Mouse (Mus musculus): ENCODE measurements around the gene Kntc1.
"Not testable (repeated sequence)": the region's sequence is repeated elsewhere in the genome, so short reads cannot be mapped to it uniquely, and the experiment has no call there.

Kntc1 gene

DNA sequence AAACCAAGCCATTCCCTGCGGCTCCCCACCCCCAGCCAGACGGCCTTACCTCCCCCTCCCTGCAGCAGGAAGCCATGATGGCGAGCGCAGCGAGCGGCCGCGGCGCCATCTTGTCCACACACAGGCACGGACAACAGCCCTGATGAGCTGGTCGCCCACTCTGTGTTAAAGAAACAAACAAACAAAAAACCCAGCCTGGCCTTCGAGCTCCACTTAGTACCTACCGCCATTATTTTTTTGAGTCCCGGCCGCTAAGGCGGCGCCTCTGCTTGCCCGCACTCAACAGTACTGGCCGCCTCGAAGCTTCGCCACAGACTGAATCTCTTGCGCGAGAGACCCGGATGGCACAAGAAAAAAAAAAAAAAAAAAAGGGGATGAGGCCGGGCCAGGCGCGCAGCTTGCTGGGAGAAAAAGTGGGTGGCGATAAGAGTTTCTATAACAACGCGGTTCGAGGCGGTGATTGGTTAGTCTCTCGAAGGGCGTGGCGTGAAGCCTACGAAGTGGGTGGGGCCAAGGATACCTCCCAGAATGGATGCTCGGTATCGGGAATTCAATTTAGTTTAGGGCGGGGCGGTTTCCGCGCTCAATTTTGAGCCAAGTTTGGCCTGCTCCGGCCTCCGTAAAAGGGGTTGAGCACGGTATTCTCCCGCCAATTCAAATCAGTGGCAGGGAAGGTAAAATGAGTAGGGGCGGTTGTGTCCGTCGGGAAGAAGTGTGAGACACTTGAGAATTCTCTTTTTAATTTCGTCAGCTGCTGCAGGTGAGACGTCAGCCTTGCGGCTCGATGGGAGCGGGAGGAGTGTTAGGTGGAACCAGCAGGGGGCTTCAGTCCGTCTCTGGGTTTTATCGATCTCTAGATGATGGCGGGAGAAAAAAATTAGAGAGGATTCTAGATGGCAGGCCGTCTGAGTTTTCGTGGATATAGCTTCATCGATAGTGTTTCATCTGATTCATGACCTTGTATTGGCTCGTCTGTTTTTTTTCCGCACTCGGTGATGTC lies at the start of gene Kntc1, which contains the start of gene Rsrc2:
Kntc1 (plus strand) TSS at position 652 of the 1,000 bp plus-strand sequence.
Rsrc2 (minus strand) TSS at position 350 of the 1,000 bp plus-strand sequence.
- DNase-seq, result peak; percentile 97 to 98

DNA sequence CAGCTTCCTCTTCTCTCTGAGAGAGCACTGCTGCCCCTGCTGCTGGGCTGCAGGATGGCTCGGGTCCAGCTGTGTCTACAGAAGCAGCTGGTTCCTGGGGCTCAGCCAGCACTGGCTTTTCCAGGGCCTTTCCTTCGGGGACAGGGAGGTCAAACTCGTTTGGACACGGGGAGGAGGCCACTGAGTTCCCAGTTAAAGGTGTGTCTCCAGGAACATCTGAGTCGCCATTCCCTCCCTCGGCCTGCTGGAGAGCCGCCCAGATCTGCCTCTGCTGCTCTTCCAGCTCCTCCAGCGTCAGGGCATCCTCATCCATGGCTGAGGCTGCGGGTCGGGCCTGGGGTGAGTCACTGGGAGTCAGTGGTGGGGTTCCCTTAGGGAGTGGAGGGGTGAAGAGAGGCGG lies 48.9 kb upstream of the Kntc1 start:
- no peak for DNase-seq

DNA sequence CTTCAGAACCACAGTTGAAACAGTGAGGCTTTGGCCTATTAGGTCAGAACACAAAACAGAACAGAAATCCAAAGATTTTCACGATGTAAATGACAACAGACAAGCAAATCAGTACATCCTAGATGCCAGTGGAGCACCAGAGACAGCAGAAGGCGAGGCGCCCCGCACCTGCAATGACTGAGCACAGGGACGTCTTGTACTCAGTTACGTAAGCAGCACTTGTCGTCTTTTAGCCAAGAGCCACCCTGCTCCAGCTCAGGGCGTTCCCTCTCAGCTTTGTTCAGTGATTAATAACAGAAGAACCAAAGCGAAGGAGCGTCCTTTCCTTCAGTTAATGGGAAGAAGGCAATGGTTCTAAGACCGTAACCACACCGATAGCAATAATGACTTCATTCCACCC lies 40.9 kb upstream of the Kntc1 start:
- no peak for DNase-seq

DNA sequence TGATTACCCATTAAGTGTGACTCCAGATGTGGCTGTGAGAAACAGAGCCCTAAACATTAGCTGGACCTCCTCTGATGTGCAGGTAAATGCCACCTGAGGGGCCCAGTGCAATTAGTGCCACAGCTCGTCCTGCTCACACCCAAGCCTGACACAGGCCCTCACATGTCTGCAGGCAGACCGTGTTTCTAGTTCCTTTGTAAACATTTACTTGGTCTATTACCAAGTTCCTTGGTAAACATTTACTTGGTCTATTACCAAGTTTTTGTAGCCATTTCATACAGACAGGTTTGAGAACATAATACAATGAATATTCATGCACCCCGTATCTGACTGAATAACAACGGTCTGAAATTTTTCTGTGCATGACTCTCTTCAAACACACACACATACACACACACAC lies 39.9 kb upstream of the Kntc1 start:
- DNase-seq, result no peak

DNA sequence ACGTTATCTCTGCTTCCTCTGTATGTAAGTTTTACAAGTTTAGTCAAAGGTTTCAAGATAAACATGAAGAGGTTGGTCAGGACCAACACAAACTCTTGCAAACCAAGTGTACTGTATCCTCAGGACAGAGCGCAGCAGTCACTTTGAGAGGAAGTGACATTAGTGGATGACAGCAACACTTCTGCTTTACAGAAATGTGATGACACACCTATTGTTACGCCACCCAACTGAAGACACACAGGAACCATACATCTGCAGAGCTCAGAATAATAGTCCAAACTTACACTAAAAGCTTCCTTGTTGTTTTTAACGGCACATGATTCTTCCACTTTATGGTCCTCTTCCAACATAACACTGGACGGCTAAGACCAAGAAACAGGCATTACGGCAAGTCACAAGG lies 35.7 kb upstream of the Kntc1 start:
- no peak for DNase-seq

DNA sequence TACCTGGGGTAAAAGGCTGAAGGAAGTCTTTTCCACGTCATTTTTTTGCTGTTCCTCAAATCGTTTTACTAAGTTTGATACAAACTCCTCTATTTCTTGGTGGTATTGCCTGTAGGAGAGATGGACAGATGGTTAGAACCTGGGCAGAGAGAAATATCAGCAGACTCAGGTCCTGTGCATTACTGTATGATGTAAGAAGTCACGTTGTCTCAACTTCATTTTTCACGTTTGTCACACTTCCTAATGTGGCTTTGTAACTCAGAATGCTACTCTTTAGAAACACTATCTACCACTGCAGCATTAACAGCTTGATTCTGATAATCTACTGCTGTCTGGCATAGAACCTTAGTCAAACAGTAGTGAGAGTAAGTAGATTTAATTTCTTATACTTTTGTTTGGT lies 34.9 kb upstream of the Kntc1 start:
- DNase-seq, result no peak

DNA sequence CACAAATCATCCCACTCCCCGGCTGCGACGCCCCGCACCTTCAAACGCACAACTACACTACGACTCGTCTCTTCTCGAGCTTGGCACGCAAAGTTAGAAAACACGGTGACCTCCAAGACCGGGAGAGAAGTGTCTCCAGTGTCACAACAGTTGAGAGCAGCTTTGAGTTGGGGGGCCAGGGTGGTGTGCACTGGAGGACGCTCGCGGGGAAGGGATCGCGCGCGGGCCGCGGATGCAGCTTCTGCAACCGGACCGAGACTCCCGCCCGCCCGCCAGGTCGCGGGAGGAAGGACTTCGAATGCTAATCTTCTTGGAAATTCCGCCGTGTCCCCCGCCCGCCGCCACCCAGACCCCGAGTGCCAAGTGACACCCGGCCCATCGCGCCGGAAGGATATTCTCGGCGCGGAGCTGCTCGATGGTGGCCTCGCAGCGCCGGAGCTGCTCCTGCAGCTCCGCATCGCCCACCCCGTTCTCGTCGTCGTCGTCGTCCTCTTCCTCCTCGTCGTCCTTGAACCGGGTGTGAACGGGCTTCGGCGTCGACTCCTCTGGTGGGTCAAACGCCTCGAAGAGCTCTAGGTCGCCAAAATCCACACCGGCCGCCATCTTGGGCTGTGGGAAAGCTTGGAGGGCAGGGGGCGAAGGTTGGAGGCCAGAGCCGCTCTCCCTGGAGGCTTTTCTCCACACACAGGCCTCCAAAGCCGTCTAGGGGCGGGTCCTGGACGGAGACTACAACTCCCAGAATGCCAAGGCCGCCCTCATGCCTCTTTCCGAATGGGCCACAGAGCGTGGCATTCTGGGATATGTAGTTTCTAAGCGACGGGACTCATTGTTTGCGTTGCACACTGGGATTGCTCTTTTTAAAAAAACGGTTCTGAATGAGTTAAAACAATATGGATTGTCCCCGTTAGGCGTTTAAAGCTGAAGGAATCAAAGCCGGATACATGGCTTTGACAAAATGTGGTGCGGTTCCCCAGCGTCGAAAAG lies 28.9 kb upstream of the Kntc1 start, which contains the start of gene Zcchc8:
Zcchc8 (minus strand) TSS at position 773 of the 984 bp plus-strand sequence.
- peak; percentile 95 to 96 for DNase-seq

DNA sequence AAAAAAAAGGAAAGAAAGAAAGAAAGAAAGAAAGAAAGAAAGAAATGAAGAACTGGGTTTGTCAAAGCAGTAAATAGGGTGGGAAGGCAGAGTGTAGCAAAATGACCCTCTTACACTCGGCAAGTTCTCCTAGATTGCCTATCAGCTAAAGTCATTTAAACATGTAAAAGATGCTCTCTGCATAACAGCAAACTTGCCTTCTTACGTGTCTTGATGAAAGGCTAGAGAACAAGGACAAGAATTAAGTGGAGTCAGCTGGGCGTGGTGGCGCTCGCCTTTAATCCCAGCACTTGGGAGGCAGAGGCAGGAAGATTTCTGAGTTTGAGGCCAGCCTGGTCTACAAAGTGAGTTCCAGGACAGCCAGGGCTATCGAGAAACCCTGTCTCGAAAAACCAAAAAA lies 25.7 kb upstream of the Kntc1 start:
- DNase-seq, result not testable (repeated sequence)

DNA sequence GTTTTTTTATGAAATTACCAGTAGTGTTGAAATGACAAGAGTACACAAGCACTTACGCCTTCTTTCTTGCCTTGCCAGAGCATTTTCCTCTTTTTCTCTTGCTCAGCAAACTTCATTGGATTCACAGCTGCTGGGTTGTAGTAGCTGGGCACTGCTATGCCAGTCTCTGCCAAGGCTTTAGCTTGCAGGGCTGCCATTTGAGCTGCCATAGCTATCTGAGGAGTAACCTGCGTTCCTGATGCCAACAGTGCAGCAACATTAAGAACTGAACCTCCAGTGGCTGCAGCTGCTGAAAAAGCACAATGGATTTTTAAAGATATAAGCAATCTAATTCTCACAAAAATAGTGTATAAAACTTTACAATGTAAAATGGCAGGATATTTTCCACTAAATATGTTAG lies 18.5 kb upstream of the Kntc1 start:
- DNase-seq, result no peak

DNA sequence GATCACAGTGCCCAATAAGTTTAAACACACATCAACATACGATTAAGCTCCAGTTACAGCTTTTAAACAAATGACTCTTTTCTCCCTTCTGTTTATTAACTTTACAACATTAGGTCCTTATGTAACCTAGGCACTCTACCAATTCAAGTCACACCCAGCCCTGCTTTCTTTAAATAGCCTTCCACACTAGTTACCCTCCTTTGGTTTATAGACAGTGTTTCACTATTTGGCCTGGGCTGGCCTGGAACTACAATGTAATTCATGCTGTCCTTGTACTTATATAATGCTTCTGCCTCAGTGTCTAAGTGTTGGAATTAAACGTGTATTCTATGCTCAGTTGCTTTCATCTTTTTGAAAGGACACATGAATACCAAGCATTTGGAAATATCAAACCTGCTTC lies 5.2 kb upstream of the Kntc1 start:
- no peak for DNase-seq

DNA sequence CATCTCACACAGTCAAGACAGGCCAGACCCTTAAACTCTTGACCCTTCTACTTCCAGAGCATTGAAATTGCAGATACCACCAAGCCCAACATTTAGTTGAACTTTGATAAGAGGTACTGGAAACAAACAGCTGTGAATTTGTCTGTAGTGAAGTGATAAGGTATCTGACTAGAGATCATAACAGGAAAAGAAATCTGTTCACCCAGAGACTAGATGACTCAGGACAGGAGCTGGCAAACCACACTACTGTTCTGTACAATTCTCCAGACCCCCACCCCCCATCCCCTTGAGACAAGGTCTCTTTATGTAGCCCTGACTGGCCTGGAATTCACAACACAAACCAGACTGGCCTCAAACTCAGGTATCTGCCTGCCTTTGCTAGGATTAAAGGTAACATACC lies 3.3 kb upstream of the Kntc1 start:
- no peak for DNase-seq

DNA sequence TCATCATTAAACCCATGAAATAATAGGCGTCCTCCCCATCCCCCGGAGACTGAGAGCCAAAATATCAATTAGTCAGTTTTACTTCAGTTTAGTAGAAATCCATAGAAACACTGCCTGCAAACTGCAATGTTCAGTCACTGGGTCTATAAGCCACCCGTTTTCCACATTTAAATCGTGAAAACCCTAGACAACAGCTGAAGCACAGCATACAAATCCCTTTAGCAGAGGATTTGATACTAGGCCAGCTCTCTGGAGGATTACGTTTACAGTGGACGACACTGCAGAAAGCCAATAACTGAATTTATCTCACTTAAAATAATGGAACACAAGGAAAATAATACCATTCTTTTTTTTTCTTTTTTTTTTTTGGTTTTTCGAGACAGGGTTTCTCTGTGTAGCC lies 1.9 kb upstream of the Kntc1 start:
- no peak for DNase-seq

DNA sequence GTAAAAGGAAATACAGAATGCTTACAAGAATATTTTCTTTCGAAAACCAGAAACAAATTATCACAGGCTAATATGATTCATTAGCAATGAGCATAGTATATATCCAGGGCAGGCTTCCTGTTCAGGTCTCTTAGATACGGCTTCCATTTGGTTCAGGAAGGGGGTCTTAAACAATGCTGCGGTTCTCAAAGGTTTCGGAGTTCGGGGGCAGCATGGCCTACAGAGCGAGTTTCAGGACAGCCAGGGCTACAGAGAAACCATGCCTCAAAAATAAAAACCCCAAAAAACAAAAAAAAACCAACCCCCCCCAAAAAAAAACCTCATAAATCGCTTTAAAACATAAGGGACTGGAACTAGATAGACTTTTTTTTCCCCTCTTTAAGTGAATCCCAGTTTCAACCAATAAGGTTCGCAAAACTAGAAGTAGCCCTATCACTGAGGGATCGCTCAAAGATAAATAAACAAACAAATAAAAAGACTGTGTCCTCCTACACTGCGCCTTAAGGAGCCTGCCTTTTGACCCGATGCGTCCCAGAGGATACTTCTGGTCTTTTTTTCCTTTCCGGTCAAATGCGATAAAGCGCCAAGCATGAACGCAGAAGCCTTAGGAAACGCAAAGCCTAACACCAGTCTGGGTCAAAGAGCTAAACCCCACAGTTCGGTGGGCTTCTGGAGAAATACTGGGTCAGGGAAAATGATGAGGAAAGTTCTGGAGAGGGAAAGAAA lies 1.0 kb upstream of the Kntc1 start:
- DNase-seq, result no peak

DNA sequence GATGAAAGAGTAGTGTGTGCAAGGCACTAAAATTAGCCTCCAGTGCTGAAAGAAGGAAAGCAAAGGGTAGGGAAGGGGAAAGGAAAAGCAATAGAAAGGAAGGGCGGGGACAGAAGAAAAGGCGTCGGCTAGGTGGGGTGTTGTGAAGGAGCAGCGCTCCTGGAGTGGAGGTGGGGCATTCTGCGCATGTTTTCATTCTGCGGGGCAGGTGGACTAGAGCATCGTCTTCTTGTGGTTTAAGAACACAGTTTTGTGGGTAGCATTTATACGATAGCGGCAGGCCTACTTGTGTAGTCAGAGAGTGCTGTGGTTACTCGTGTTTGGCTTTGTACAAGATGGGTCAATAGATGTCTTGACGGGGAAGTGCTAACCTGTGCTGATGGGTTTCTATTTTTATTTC lies 16.0 kb downstream of the Kntc1 start:
- DNase-seq, result no peak

DNA sequence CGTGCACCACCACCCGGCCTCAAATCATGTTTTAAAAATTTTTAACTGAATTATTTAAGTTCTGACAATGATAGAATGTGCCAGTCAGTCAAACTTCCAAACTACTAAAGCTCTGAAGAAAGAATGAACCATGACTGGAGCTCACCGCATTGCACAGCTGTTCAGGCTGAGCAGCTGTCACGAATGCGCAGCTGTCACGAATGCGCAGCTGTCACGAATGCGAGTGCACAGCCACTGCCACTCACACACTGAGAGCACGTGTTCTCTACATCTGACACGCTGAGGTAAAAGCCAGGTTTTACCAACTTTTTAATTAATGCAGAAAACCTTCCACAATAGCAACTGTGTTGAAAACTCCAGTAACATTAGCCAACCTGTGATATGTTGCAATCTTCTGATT lies 16.9 kb downstream of the Kntc1 start:
- not testable (repeated sequence) for DNase-seq

DNA sequence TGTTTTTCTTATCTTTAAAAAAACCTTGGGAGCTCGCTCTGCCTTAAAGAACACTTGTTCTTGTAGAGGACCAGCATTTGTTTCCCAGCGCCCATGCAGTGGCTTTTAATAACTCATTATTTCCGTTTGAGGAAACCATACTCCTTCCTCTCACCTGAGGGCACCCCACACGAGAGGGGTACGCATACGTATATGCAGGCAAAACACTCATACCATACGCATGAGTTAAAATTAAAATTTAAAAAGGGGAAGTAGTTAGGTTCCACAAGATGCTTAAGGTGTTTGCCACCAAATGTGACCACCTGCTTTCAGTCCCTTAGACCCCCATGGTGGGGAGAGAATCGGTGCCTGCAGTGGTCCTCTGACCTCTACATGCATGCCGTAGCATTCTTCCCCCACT lies 23.9 kb downstream of the Kntc1 start:
- peak; percentile 37 to 43 for DNase-seq

DNA sequence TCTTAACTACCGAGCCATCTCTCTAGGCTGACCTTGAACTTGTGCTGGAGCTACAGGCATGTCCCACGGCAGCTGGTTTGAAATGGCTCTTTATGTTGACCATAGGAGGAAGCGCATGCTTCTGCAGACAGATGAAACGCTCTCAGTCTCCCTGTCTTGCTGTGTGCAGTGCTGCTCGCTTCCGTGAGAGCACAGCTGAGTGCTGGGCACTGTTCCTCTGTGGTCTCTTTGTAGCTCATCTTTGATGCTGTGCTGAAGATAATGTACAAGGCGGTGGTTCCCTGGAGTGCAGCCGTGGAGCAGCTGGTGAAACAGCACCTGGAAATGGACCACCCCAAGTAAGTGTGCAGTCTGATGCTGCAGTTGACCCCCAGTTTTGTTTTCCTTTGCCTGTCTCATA lies 31.2 kb downstream of the Kntc1 start:
- no peak for DNase-seq

DNA sequence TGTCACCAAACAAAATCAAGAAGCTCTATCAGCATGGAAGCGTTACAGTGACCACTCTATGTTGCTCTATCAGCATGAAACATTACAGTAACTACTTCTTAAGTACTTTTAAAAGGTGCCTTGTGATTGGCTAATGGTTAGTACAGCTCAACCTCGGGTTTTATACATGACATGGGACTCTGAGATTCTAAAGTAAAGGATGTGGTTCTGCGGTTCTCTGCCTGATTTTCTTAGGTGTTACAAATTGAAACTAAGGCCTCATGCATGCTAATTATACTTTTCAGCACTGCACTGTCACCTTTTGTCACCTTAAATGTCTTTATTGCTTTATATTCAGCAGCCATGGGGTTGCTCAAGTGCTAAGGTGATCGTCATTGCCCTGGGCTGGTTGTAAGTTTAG lies 32.3 kb downstream of the Kntc1 start:
- DNase-seq, result no peak

DNA sequence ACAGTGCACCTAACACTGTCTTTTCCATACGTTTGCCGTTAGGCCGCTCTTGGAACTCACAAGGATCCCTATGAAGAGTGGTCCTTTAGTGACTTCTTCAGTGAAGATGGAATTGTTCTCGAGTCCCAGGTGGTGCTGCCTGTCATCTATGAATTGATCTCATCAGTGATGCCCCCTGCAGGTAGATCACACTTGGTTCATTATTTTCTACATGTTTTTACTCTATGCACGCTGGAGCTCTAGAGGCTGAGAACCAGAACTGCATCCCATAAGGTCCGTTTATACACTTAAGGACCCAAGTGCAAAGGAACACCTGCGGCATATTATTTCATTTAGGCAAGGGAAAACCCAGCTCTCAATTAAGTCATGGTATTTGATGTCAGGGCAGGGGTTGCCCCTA lies 39.5 kb downstream of the Kntc1 start:
- DNase-seq, result no peak

DNA sequence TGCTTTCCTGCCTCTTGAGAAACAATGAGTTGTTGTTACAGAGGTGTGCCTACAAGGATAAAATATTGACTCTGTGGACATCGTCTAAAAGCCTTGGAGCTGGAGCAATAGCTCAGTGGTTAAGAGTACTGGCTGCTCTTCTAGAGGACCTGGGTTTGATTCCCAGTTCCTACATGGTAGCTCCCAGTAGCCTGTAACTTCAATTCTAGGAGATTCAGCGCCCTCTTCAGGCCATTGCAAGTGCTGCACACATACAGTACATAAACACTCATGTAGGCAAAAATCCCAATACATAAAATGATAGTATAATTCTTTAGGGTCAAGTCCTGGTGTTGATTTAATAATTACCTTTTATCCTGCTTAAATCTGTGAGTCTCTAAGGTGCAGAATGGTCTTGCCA lies 43.6 kb downstream of the Kntc1 start:
- DNase-seq, result no peak

DNA sequence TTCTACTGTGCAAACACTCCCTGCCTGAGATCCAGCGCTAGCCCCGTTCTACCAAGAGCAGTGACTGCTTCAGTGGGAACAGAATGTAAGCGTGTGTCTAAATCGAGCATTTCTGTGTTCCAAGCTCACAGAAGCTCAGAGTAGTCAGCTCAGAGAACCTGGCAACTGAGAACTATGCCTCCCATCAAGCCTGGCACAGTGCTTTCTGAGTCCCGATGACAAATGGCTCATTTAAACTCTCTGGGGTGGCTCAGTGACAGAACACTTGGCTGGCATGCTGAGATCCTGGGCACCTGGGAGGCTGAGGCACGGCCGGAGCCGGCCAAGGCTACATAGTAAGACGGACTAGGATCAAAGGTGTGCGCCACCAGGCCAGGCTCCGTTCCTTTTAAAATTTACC lies 56.8 kb downstream of the Kntc1 start:
- no peak for DNase-seq

DNA sequence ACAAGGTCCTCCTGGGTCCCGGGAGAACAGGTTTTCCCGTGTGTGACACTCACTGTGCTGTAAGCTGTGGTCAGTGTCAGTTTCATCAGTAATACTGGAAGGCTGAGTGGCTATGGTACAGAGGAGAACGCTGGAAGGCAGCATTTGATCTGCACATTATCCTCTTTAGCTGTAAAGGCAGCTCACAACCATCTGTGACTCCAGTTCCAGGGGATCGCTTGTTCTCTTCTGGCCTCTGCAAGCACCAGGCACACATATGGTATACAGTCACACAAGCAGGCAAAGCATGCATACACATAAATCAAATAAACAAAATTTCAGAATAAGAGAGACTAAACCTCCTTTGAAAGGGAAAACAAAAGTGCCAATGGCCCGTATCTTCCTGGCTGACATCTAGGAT lies 59.0 kb downstream of the Kntc1 start:
- DNase-seq, result no peak

DNA sequence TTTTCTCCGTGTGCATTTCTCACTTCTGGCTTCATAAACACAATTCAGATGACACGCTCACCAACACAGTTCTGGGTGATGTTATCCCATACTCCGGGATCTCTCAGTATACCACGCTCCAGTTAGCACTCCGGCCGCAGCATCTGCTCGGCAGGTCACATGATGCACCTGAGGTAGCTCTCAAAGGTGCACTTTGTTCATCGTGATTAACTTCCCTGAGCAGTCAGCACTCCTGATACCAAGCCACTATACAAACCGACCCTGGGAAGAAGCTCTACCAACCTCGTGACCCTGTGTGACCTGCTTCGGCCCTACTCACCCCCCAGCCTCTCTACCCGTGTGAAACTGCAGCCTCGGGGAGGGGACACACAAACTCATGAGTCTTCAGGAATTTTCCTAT lies 59.6 kb downstream of the Kntc1 start:
- no peak for DNase-seq
